In the genomic region with DNA sequence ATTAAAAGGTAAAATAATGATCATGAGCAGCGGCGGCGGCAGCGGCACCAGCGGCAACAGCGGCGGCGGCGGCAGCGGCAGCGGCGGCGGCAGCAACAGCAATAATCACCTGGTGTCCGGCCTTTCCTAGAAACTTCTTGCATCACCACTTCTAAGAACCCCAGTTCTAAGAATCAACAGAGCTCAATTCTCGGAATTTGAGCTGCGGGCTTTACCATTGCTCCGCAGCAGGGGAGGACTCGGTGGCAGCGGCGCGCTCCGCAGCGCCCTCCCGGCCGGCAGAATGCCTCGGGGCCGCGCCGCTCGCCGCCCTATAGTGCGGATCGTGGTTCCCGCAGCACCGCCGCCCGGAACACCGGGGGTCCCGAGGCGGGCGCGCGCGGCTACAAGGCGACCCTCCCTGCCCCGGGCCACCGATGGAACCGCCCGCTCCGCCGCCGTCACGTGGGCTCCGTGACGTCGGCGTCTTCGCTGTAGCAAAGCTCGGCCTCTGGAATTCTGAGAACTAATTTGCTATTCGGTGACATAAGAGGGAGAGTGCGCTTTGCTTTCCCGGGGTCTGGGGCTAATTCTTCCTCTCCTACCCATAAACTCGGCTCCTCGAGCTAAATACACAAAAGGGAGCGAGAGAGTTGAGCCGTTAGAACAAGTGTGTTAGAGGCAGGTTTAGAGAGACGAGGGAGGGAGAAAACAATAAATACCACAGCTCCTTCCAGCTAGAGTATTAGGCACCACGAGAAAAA, we compare ENCODE assay signal across 7 mouse cellular contexts. TPM values are rescaled to one million over a fixed set of nuclear protein-coding genes. Genes with fewer than 3 reads are reported as not detected.
DNase-seq lines count a peak whose midpoint lies in the region; ATAC-seq lines count a peak whose summit lies in the region.

A gene (plus strand): TSS at position 17 of the 743 bp plus-strand sequence.
A gene (minus strand): TSS at position 387 of the 743 bp plus-strand sequence.

- ATAC-seq in embryonic facial prominence, embryonic 12.5 days (ENCODE audit: insufficient number of reproducible peaks, insufficient read depth, low FRiP score, low TSS enrichment): peak; percentile 43
- peak; percentile 71 for ATAC-seq in limb, embryonic 12.5 days (ENCODE audit: insufficient number of reproducible peaks, insufficient read depth, low FRiP score, low TSS enrichment, low read depth)
- ATAC-seq in midbrain, embryonic 14.5 days (ENCODE audit: low FRiP score, low TSS enrichment): peak; percentile 87

- H3K36me3 ChIP-seq in embryonic facial prominence, embryonic 12.5 days: no peaks in the 10 kb centered on the region
- no peaks in the 10 kb centered on the region for H3K36me3 ChIP-seq in limb, embryonic 12.5 days
- H3K36me3 ChIP-seq in midbrain, embryonic 14.5 days (ENCODE audit: control insufficient read depth, insufficient read depth, low read length): no peaks in the 10 kb centered on the region

- peak within 1 kb of the TSS; percentile 95 for H3K27ac ChIP-seq in embryonic facial prominence, embryonic 12.5 days
- H3K27ac ChIP-seq in limb, embryonic 12.5 days: peak within 1 kb of the TSS; percentile 98
- peak within 1 kb of the TSS; percentile 98 for H3K27ac ChIP-seq in midbrain, embryonic 14.5 days (replicated peaks; ENCODE audit: low read depth, low read length)

- peak within 1 kb of the TSS; percentile 74 for H3K9ac ChIP-seq in embryonic facial prominence, embryonic 12.5 days
- peak within 1 kb of the TSS; percentile 79 for H3K9ac ChIP-seq in limb, embryonic 12.5 days (replicated peaks)
- peak within 1 kb of the TSS; percentile 83 for H3K9ac ChIP-seq in midbrain, embryonic 14.5 days (replicated peaks; ENCODE audit: low read length)

- H3K4me3 ChIP-seq in embryonic facial prominence, embryonic 12.5 days: peak within 1 kb of the TSS; percentile 72
- peak within 1 kb of the TSS; percentile 71 for H3K4me3 ChIP-seq in limb, embryonic 12.5 days (replicated peaks)
- H3K4me3 ChIP-seq in midbrain, embryonic 14.5 days (replicated peaks; ENCODE audit: low read depth, low read length): peak within 1 kb of the TSS; percentile 56

- no peaks in the 10 kb centered on the region for H3K9me3 ChIP-seq in embryonic facial prominence, embryonic 12.5 days
- H3K9me3 ChIP-seq in limb, embryonic 12.5 days: no peaks in the 10 kb centered on the region
- H3K9me3 ChIP-seq in midbrain, embryonic 14.5 days (ENCODE audit: control insufficient read depth, low read length): no peaks in the 10 kb centered on the region

- peak within 1 kb of the TSS; percentile 90 for H3K4me2 ChIP-seq in embryonic facial prominence, embryonic 12.5 days (replicated peaks)
- peak within 1 kb of the TSS; percentile 93 for H3K4me2 ChIP-seq in limb, embryonic 12.5 days
- H3K4me2 ChIP-seq in midbrain, embryonic 14.5 days (ENCODE audit: low read length): peak within 1 kb of the TSS; percentile 100

- under 1% methylated on average over 68 of the region's 68 CpGs for WGBS in embryonic facial prominence, embryonic 12.5 days
- WGBS in limb, embryonic 12.5 days: under 1% methylated on average over 68 of the region's 68 CpGs
- WGBS in midbrain, embryonic 14.5 days: under 1% methylated on average over 68 of the region's 68 CpGs

- H3K4me1 ChIP-seq in embryonic facial prominence, embryonic 12.5 days: peaks cover 37% of the 10 kb centered on the region
- H3K4me1 ChIP-seq in limb, embryonic 12.5 days (replicated peaks): peaks cover 45% of the 10 kb centered on the region
- peaks cover 27% of the 10 kb centered on the region for H3K4me1 ChIP-seq in midbrain, embryonic 14.5 days (ENCODE audit: control insufficient read depth, insufficient read depth, low read length)

- 0 out of 2 replicates have a peak, but pooled peaks cover 7% of the 10 kb centered on the region for H3K27me3 ChIP-seq in embryonic facial prominence, embryonic 12.5 days
- H3K27me3 ChIP-seq in limb, embryonic 12.5 days: peaks cover 33% of the 10 kb centered on the region
- peaks cover 34% of the 10 kb centered on the region for H3K27me3 ChIP-seq in midbrain, embryonic 14.5 days (ENCODE audit: control insufficient read depth, insufficient read depth, low read length)

- peak; percentile 86 to 87 for DNase-seq in adrenal gland, postnatal 36 days
- DNase-seq in heart, adult 8-10 months (ENCODE audit: low spot score): peak; percentile 88
- peak; percentile 86 to 88 for DNase-seq in kidney, adult 8-10 months
- DNase-seq in midbrain, embryonic 14.5 days: peak; percentile 95
- peak; percentile 82 for DNase-seq in spleen, adult 12 weeks (ENCODE audit: low spot score)

RNA-seq across cellular contexts. Expression of the first gene that starts in this region (rescaled TPM):
- total RNA-seq in adrenal gland, postnatal 36 days (2021): not detected
- not detected in 2 replicates for polyA plus RNA-seq in embryonic facial prominence, embryonic 12.5 days (2016; fragmentation: Nextera tagmentation; extraction: Ambion mirVana)
- total RNA-seq in heart, adult 8-10 months (2022): not detected
- polyA plus RNA-seq in limb, embryonic 12.5 days (2016; fragmentation: Nextera tagmentation; extraction: Ambion mirVana): not detected in 2 replicates
- not detected in 2 replicates for polyA plus RNA-seq in midbrain, embryonic 14.5 days (2014; fragmentation: Nextera tagmentation; extraction: Ambion mirVana)

RNA-seq across cellular contexts. Expression of the second gene that starts in this region (rescaled TPM):
- total RNA-seq in adrenal gland, postnatal 36 days (2021): 10 to 100 TPM; 24.6 to 68.8 TPM
- 0.51 and 0.65 TPM in 2 replicates for polyA plus RNA-seq in embryonic facial prominence, embryonic 12.5 days (2016; fragmentation: Nextera tagmentation; extraction: Ambion mirVana)
- 10 to 100 TPM; 11.6 to 17.5 (median 14.8) TPM for total RNA-seq in heart, adult 8-10 months (2022)
- polyA plus RNA-seq in limb, embryonic 12.5 days (2016; fragmentation: Nextera tagmentation; extraction: Ambion mirVana): 0.41 and 0.48 TPM in 2 replicates
- 0.26 and 0.39 TPM in 2 replicates for polyA plus RNA-seq in midbrain, embryonic 14.5 days (2014; fragmentation: Nextera tagmentation; extraction: Ambion mirVana)

Comparison
In these comparisons a context has a peak if more than half of its experiments do, and no peak if none do; other contexts are left out.
1. Peak in every context shown above with its lines: DNase-seq, ATAC-seq, H3K4me3 ChIP-seq and H3K27ac ChIP-seq.
2. Peak in ATAC-seq, H3K4me3 ChIP-seq, H3K27ac ChIP-seq, H3K9ac ChIP-seq and H3K4me2 ChIP-seq in embryonic facial prominence, embryonic 12.5 days; RNA of the genes that start here not detected or under 1 TPM.
3. Peak in ATAC-seq, H3K4me3 ChIP-seq, H3K27ac ChIP-seq, H3K9ac ChIP-seq and H3K4me2 ChIP-seq in limb, embryonic 12.5 days; RNA of the genes that start here not detected or under 1 TPM.
4. Peak in DNase-seq, ATAC-seq, H3K4me3 ChIP-seq, H3K27ac ChIP-seq, H3K9ac ChIP-seq and H3K4me2 ChIP-seq in midbrain, embryonic 14.5 days; RNA of the genes that start here not detected or under 1 TPM.